Mouse (Mus musculus): Measurements from ENCODE around the gene Kcnh6. TPM values are rescaled to one million over a fixed set of nuclear protein-coding genes. Genes with fewer than 3 reads are reported as not detected.

Gene Kcnh6
- polyA plus RNA-seq, 1 experiment, result not detected

DNA sequence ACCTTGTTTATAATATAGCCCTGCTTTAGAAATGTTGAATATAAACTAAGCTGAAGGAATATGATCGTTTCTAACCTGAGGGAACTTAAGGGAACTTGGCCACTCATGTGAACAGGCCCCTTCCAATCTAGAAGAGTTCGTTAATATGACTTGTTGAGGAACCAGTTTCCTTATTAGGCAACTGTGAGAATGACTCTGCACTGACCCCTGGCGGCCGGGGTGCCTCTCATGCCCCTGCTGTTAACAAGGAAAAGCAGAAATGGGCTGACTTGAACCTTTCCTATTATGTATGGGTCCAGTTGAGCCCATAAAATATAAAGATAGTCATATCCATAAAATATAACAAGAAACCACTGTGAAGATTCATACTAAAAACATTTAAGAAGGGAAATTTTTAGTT lies 68.4 kb downstream of the Kcnh6 start:
- under 1% methylated on average over 4 of the region's 4 CpGs for WGBS
- H3K4me3 ChIP-seq (replicated peaks; ENCODE audit: control insufficient read depth, low read depth, low read length), result no peak overlapping the region
- TF ChIP-seq POLR2A (IDR thresholded peaks at IDR 0.05; ENCODE audit: borderline replicate concordance, control insufficient read depth, low read depth, low read length), result no peak
- peak; percentile 89 for TF ChIP-seq CTCF (IDR thresholded peaks at IDR 0.05; ENCODE audit: control insufficient read depth, insufficient read depth, low read length)

More for the DNA sequence above, 68.4 kb downstream of the Kcnh6 start:
- Histone ChIP-seq H3K27ac (ENCODE audit: control insufficient read depth, insufficient read depth, low read depth, low read length, poor library complexity) (no peak overlapping the region), H3K4me1 (ENCODE audit: control insufficient read depth, insufficient read depth, low read length) (no peaks in the 10 kb centered on the region)

Other genes with a start within 250 kb of the Kcnh6 start
- gene Cyb561, start 54.8 kb upstream of the Kcnh6 start, polyA plus RNA-seq (2011; ENCODE audit: insufficient read depth, insufficient read length, low replicate concordance, missing spikeins), result 1.4 and 1.8 TPM in 2 replicates
- gene Ace, start 40.2 kb upstream of the Kcnh6 start, polyA plus RNA-seq (2011; ENCODE audit: insufficient read depth, insufficient read length, low replicate concordance, missing spikeins), result 1.8 and 3.9 TPM in 2 replicates
- not detected in 2 replicates for gene Ace3, start 13.4 kb upstream of the Kcnh6 start, polyA plus RNA-seq (2011; ENCODE audit: insufficient read depth, insufficient read length, low replicate concordance, missing spikeins)
- 15.9 and 16.9 TPM in 2 replicates for gene Dcaf7, start 28.7 kb downstream of the Kcnh6 start, polyA plus RNA-seq (2011; ENCODE audit: insufficient read depth, insufficient read length, low replicate concordance, missing spikeins)
- gene Taco1, start 57.9 kb downstream of the Kcnh6 start, polyA plus RNA-seq (2011; ENCODE audit: insufficient read depth, insufficient read length, low replicate concordance, missing spikeins), result 6.6 and 11.8 TPM in 2 replicates
- gene Map3k3, start 76.5 kb downstream of the Kcnh6 start, polyA plus RNA-seq (2011; ENCODE audit: insufficient read depth, insufficient read length, low replicate concordance, missing spikeins), result 7.3 and 14.4 TPM in 2 replicates
- gene Gm10840, start 152.7 kb downstream of the Kcnh6 start, polyA plus RNA-seq (2011; ENCODE audit: insufficient read depth, insufficient read length, low replicate concordance, missing spikeins), result not detected in 2 replicates
- 45.8 and 98.2 TPM in 2 replicates for gene Limd2, start 152.7 kb downstream of the Kcnh6 start, polyA plus RNA-seq (2011; ENCODE audit: insufficient read depth, insufficient read length, low replicate concordance, missing spikeins)
- gene Strada, start 194.0 kb downstream of the Kcnh6 start, polyA plus RNA-seq (2011; ENCODE audit: insufficient read depth, insufficient read length, low replicate concordance, missing spikeins), result 9.2 and 21.7 TPM in 2 replicates
- 24.4 and 27.9 TPM in 2 replicates for gene Ccdc47, start 208.2 kb downstream of the Kcnh6 start, polyA plus RNA-seq (2011; ENCODE audit: insufficient read depth, insufficient read length, low replicate concordance, missing spikeins)
- gene Ddx42, start 208.8 kb downstream of the Kcnh6 start, polyA plus RNA-seq (2011; ENCODE audit: insufficient read depth, insufficient read length, low replicate concordance, missing spikeins), result 20.2 and 33.5 TPM in 2 replicates
- 27.2 and 48.5 TPM in 2 replicates for gene Ftsj3, start 248.0 kb downstream of the Kcnh6 start, polyA plus RNA-seq (2011; ENCODE audit: insufficient read depth, insufficient read length, low replicate concordance, missing spikeins)
- 74.3 and 96.0 TPM in 2 replicates for gene Psmc5, start 248.0 kb downstream of the Kcnh6 start, polyA plus RNA-seq (2011; ENCODE audit: insufficient read depth, insufficient read length, low replicate concordance, missing spikeins)